Mouse (Mus musculus) thymus, adult 2 months (tissue): ENCODE results near the gene Gm34302.

ENCODE experiments used
- CTCF ChIP-seq: fragments of 200-500 bp; IDR thresholded peaks from 2 replicates; pipeline ENCODE4 v1.5.1; 2012; ENCODE audit warnings: mild to moderate bottlenecking, control low read depth, low read length, moderate library complexity, borderline replicate concordance; ENCODE audit not compliant: control insufficient read depth, poor library complexity, insufficient read depth; ENCODE audit errors: extremely low read depth
- POLR2A ChIP-seq: fragments of 200-500 bp; IDR thresholded peaks from 2 replicates; pipeline ENCODE4 v1.6.1; 2012; ENCODE audit warnings: mild to moderate bottlenecking, low read length, control low read depth, moderate library complexity; ENCODE audit not compliant: control insufficient read depth, poor library complexity, insufficient read depth; ENCODE audit errors: extremely low read depth

GRCm38 (mm10) chr3:63483726-63484125 lies at the start of gene Gm34302:
- TF ChIP-seq POLR2A = no peak
- TF ChIP-seq CTCF = no peak
